Mouse (Mus musculus) neural tube, embryonic 11.5 days (tissue): ENCODE measurements at regions not wholly inside any gene's neighbourhood (a gene's known extent, or its start where the extent isn't known, plus 50 kb on each side); places are given as distances from the start of the nearest gene placed in this dataset.

Source experiments
- ATAC-seq: fragments of 200-750 bp; cut with Nextera tagmentation; 2 replicates; pipeline ENCODE4 v1.8.0; 2017; ENCODE audit warnings: moderate number of reproducible peaks, mild to moderate bottlenecking, moderate TSS enrichment, moderate library complexity; ENCODE audit not compliant: insufficient read depth, low FRiP score, low TSS enrichment
- DNase-seq: peaks from one replicate; pipeline ENCODE4 v3.0.0-alpha.2; 2015; ENCODE audit warnings: low spot score
- H3K27ac ChIP-seq: fragments of 300-500 bp; sonication (generic); 2 replicates; pipeline ENCODE4 v1.5.1; 2014; ENCODE audit warnings: low read depth, mild to moderate bottlenecking, low read length
- H3K27me3 ChIP-seq: fragments of 300-500 bp; sonication (generic); 2 replicates; pipeline ENCODE4 v1.6.1; 2014; ENCODE audit warnings: mild to moderate bottlenecking, low read length, mixed read lengths; ENCODE audit not compliant: control insufficient read depth, insufficient read depth
- H3K36me3 ChIP-seq: fragments of 300-500 bp; sonication (generic); 2 replicates; pipeline ENCODE4 v1.6.1; 2014; ENCODE audit warnings: mild to moderate bottlenecking, low read length, moderate library complexity, mixed read lengths; ENCODE audit not compliant: control insufficient read depth, insufficient read depth
- H3K4me1 ChIP-seq: fragments of 300-500 bp; sonication (generic); 2 replicates; pipeline ENCODE4 v1.6.1; 2014; ENCODE audit warnings: low read length, mixed read lengths; ENCODE audit not compliant: control insufficient read depth, insufficient read depth
- H3K4me2 ChIP-seq: fragments of 300-500 bp; sonication (generic); 2 replicates; pipeline ENCODE4 v1.6.1; 2014; ENCODE audit warnings: low read depth, mild to moderate bottlenecking, moderate library complexity
- H3K4me3 ChIP-seq: fragments of 300-500 bp; sonication (generic); 2 replicates; pipeline ENCODE4 v1.5.1; 2014; ENCODE audit warnings: low read depth, low read length
- H3K9ac ChIP-seq: fragments of 300-500 bp; sonication (generic); 2 replicates; pipeline ENCODE4 v1.6.1; 2014; ENCODE audit warnings: mild to moderate bottlenecking, low read length
- H3K9me3 ChIP-seq: fragments of 300-500 bp; sonication (generic); 2 replicates; pipeline ENCODE4 v1.6.1; 2016; ENCODE audit warnings: low read length; ENCODE audit not compliant: control insufficient read depth
- WGBS: fragments of 180-500 bp; shearing (Covaris S2); extraction: QIAGEN DNeasy Blood & Tissue Kit; methylation state at CpG from one replicate; pipeline ENCODE4 v1.1.7; 2014; 5-methylcytosine and 5-hydroxymethylcytosine counted together

DNA sequence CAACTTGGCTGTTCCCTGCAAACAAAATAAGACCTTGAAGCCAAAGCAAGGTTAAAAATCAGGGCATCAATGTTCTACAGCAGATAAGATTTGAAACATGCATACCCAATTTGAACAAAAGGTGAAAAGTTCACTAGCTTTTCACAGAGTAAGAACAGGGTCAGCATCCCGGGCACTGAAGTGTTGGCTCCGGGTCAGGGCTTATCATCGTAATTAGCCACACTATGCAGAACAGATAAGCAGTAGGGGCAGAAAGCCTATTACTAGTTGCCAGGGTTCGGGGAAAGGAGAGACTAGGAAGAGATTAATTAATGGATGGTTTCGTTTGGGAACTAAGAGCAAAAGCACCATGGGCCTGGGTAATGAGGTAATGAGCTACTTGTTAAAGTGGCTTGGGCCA, 131.7 kb upstream of the Gpc5 start:
- 60% methylated on average over 5 of the region's 5 CpGs for WGBS
- H3K27me3 ChIP-seq, result no peaks in the 10 kb centered on the region
- no peak overlapping the region for H3K4me2 ChIP-seq
- DNase-seq (no peak), ATAC-seq (no peak)
- H3K36me3 ChIP-seq, result no peaks in the 10 kb centered on the region
- H3K27ac ChIP-seq, result no peak overlapping the region
- H3K9me3 ChIP-seq, result no peaks in the 10 kb centered on the region
- no peaks in the 10 kb centered on the region for H3K4me1 ChIP-seq
- no peak overlapping the region for H3K9ac ChIP-seq
- H3K4me3 ChIP-seq, result no peak overlapping the region

DNA sequence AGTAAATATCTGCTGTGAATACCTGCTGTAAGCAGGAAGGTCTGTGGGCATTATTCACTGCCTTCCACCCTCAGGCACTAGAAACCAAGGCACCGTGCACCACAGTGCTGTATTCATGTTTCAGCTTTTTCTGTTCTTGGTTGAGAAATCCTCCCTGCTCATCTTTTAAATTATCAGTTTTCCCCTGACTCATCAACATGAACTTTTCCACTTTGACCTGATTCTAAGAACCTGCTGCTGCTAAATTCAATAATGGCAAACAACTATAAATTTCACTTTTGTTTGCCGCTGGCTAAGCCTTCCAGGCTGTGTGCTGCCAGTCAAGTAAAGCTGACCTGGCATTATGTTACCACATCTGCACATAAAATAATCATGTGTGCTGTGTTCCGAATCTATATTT, 126.1 kb upstream of the Gpc5 start:
- no peak overlapping the region for H3K4me2 ChIP-seq
- WGBS, result 71% methylated on average over 3 of the region's 3 CpGs
- no peak overlapping the region for H3K9ac ChIP-seq
- no peak for DNase-seq
- H3K27me3 ChIP-seq, result no peaks in the 10 kb centered on the region
- H3K4me1 ChIP-seq, result no peaks in the 10 kb centered on the region
- H3K4me3 ChIP-seq, result no peak overlapping the region
- no peaks in the 10 kb centered on the region for H3K9me3 ChIP-seq
- H3K36me3 ChIP-seq, result no peaks in the 10 kb centered on the region
- ATAC-seq, result 0 out of 2 replicates have a peak, but pooled peaks have one; percentile 3
- no peak overlapping the region for H3K27ac ChIP-seq

DNA sequence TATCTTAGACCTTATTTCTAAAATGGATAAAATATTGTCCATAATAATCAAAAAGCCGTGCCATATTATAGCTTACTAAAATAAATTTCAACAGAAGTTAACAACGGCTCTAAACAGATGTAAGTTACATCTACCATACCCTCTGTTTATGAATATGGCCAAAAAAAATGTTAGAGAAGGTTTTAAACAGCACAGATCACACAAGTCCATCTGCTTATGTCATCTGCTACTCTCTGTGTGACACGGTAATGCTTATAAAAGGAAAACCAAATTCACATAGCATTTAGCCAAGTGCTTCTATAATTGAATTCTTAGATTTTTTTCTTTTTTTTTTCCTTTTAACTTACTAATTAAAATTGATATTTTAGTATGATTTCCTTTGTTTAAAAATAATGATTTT, 123.0 kb upstream of the Gpc5 start:
- ATAC-seq (no peak), DNase-seq (no peak)
- WGBS, result 89% methylated on average over 3 of the region's 3 CpGs
- Histone ChIP-seq H3K9me3 (no peaks in the 10 kb centered on the region), H3K4me3 (no peak overlapping the region), H3K4me1 (no peaks in the 10 kb centered on the region), H3K4me2 (no peak overlapping the region), H3K27ac (no peak overlapping the region), H3K27me3 (no peaks in the 10 kb centered on the region), H3K36me3 (no peaks in the 10 kb centered on the region), H3K9ac (no peak overlapping the region)

DNA sequence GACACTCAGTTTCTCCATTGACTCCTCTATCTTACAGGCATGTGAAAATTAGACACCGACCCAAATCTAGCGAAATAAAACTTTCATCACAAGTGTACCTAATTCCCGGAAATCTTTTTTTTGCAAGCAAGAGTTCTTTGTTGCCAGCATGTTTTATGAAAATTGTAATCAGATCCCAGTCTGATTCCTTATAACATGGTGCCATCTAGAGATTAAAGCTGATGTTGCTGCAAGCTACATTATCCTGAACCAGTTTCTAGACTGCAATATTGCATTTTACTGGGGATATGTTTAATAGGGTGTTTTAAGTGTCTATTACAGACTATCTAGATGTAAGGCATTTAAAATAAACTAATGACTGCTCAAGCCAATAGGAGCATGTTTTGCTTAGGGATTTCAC, 110.9 kb upstream of the Gpc5 start:
- ATAC-seq, result no peak
- 86% methylated on average over 3 of the region's 3 CpGs for WGBS
- Histone ChIP-seq H3K27ac (no peak overlapping the region), H3K4me2 (no peak overlapping the region), H3K9me3 (no peaks in the 10 kb centered on the region), H3K36me3 (no peaks in the 10 kb centered on the region), H3K9ac (no peak overlapping the region), H3K4me3 (no peak overlapping the region), H3K4me1 (no peaks in the 10 kb centered on the region), H3K27me3 (no peaks in the 10 kb centered on the region)
- no peak for DNase-seq

DNA sequence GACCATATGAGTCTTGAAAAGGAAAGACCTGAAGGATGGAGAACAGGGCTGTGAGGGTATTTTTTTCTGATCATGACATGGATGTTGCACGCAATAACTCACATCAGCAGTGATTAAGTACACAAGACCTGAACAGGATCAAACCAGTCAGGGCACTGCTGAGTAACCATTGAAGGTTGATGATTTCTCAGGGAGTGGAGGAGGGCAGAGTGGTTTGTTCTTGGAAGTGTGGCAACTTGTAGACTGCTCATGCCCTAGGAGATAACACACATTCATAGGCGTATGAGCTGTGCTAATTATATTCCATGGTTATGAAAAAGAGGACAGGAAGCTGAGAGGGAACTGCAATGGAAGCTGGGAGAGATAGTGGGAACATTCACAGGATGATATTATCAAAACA, 88.8 kb upstream of the Gpc5 start:
- Histone ChIP-seq H3K4me2 (no peak overlapping the region), H3K27me3 (no peaks in the 10 kb centered on the region), H3K36me3 (no peaks in the 10 kb centered on the region), H3K9ac (no peak overlapping the region), H3K4me1 (no peaks in the 10 kb centered on the region), H3K9me3 (no peaks in the 10 kb centered on the region), H3K4me3 (no peak overlapping the region), H3K27ac (no peak overlapping the region)
- ATAC-seq (no peak), DNase-seq (no peak)
- 97% methylated on average over 2 of the region's 2 CpGs for WGBS

DNA sequence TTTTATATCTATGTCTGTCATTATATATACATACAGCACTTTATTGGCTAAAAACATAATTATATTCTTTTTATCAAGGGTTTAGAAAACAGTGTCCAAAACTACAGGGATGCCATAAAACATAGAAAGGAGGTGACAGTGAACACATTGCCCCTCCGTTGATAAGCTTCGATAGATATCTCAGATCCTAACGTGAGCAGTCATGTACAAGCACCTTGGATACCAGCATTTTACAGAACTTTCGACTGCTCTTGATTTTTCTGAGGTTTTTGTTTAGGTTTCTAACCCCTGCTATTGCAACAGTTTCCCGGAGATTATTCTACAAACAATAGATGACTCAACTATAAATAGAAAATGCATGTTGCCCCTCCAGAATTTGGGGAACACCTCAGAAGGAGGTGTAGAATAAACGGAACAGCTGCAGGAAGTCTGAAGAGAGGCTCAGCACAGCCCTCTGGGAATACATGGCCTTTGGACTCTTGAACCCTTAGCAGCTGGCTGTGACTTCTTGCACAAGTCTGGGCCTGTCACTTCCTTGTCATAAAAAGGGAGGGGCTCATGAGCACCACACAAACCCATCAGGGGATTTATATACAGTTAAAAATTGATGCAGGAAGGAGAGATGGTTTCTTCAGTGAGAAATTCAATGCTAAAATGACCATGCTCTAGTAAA, 87.1 kb upstream of the Gpc5 start:
- 81% methylated on average over 6 of the region's 6 CpGs for WGBS
- no peaks in the 10 kb centered on the region for H3K9me3 ChIP-seq
- H3K36me3 ChIP-seq, result no peaks in the 10 kb centered on the region
- no peak for ATAC-seq
- no peaks in the 10 kb centered on the region for H3K4me1 ChIP-seq
- no peak for DNase-seq
- no peak overlapping the region for H3K9ac ChIP-seq
- H3K27me3 ChIP-seq, result no peaks in the 10 kb centered on the region
- H3K4me3 ChIP-seq, result no peak overlapping the region
- H3K4me2 ChIP-seq, result no peak overlapping the region
- no peak overlapping the region for H3K27ac ChIP-seq

DNA sequence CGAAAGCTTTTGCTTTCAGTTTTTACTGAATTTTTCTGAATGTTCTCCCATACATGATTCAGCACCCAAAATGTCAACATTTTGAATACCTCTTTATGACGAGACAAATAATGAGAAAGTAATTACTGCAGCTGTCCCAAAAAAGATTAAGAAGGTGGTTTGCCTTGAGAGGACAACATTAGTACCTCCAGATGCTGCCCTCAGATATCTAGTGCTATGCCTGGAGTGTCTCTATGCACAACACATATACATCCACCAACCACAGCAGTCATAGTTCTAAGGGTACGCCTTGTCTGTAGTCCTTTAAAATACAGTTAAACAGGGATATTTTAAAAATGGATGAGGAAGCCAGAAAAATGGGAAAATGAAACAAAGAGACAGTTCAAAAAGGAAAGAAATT, 81.1 kb upstream of the Gpc5 start:
- no peak overlapping the region for H3K4me3 ChIP-seq
- no peaks in the 10 kb centered on the region for H3K9me3 ChIP-seq
- no peaks in the 10 kb centered on the region for H3K27me3 ChIP-seq
- H3K4me2 ChIP-seq, result no peak overlapping the region
- no peaks in the 10 kb centered on the region for H3K36me3 ChIP-seq
- no peak overlapping the region for H3K27ac ChIP-seq
- H3K9ac ChIP-seq, result no peak overlapping the region
- ATAC-seq (no peak), DNase-seq (no peak)
- WGBS, result 90% methylated on average over 3 of the region's 3 CpGs
- no peaks in the 10 kb centered on the region for H3K4me1 ChIP-seq

DNA sequence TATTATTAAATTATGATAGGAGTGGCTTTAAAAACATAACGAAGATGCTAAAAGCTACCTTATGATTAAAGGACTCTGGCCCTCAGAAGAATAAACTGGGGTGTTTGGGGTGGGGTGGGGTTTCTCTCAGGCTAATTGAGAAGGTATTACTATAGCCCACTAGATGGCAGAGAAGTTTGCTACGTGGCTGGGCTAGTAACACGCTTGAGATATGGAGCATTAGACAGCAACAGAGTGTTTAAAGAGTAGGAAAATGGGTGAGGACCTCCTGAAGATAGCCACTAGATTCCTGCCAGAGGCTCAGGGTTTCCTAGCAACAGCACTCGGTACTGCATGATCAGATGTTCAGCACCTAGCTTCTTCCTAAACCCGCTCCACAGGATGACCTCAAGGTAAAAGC, 76.7 kb upstream of the Gpc5 start:
- H3K9ac ChIP-seq, result no peak overlapping the region
- WGBS, result 51% methylated on average over 5 of the region's 5 CpGs
- no peak overlapping the region for H3K4me3 ChIP-seq
- DNase-seq (no peak), ATAC-seq (no peak)
- no peak overlapping the region for H3K27ac ChIP-seq
- no peaks in the 10 kb centered on the region for H3K4me1 ChIP-seq
- H3K4me2 ChIP-seq, result no peak overlapping the region
- H3K36me3 ChIP-seq, result no peaks in the 10 kb centered on the region
- no peaks in the 10 kb centered on the region for H3K9me3 ChIP-seq
- no peaks in the 10 kb centered on the region for H3K27me3 ChIP-seq

DNA sequence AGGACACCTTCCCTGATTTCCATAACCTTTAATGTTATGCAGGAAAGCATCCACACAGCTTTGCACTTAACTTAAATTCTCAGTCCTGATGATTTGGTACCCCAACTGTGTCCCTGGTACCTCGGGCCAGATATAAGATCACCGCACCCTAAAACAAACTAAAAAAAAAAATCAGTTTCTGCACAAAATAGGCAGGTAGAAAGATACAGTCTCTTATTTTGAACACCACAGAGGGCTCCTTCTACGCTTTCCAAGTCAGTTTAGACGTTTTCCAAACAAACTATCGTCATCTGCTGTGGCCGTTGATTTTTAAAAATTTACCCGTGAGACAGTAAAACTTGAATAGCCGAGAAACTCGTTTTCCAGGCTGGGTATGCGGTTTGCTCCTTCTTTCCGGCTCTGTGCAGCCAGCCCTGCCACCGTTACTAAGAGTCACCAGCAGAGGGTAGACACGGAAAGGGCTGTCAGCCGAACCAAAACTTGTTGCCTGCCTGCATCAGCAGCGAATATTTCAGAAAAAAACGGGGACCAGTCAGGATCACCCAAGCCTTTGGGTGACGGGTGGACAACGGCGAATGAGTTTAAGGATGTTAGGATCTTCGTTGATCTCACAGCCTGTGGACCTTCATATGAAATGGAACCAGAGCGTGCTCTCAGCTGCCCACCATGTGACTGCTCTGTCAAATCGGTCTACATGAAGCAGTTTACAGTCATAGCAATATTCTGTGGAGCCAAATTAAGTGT, 74.4 kb upstream of the Gpc5 start:
- Histone ChIP-seq H3K4me3 (peak overlapping the region; percentile 20; the same call in 1 of the 2 replicates), H3K27ac (no peak overlapping the region), H3K27me3 (no peaks in the 10 kb centered on the region), H3K9me3 (no peaks in the 10 kb centered on the region), H3K4me2 (peak overlapping the region; percentile 34), H3K9ac (no peak overlapping the region), H3K4me1 (no peaks in the 10 kb centered on the region), H3K36me3 (no peaks in the 10 kb centered on the region)
- peak; percentile 67 for DNase-seq
- WGBS, result 26% methylated on average over 22 of the region's 22 CpGs
- peak; percentile 83 for ATAC-seq
